Mouse (Mus musculus) G1E (cell line): ENCODE results near the gene Gzf1. TPM values are rescaled to one million over a fixed set of nuclear protein-coding genes. Genes with fewer than 3 reads are reported as not detected.

Source experiments
- ATAC-seq: 2 replicates; pipeline ENCODE4 v1.8.0; 2016; ENCODE audit warnings: mild to moderate bottlenecking; ENCODE audit not compliant: insufficient number of reproducible peaks, poor library complexity, low FRiP score, severe bottlenecking; ENCODE audit errors: extremely low read depth
- DNase-seq: peaks from one replicate; pipeline ENCODE4 v3.0.0; 2012; ENCODE audit warnings: low spot score
- H3K27me3 ChIP-seq: 2 replicates; pipeline ENCODE4 v1.6.1; 2012; ENCODE audit warnings: mild to moderate bottlenecking, low read length, inconsistent platforms; ENCODE audit not compliant: insufficient read depth
- H3K36me3 ChIP-seq: replicated peaks from 2 replicates; pipeline ENCODE3; 2012; ENCODE audit warnings: mild to moderate bottlenecking, inconsistent platforms
- H3K4me1 ChIP-seq: 2 replicates; pipeline ENCODE4 v1.6.1; 2012; ENCODE audit warnings: low read depth, low read length, inconsistent platforms, mixed read lengths; ENCODE audit not compliant: insufficient read depth
- H3K4me3 ChIP-seq: 2 replicates; pipeline ENCODE4 v1.5.1; 2012; ENCODE audit warnings: low read depth, mild to moderate bottlenecking, inconsistent platforms, low read length, moderate library complexity, mixed read lengths
- H3K9me3 ChIP-seq: replicated peaks from 2 replicates; pipeline ENCODE4 v1.6.1; 2012; ENCODE audit warnings: inconsistent platforms
- CTCF ChIP-seq: IDR thresholded peaks from 2 replicates; pipeline ENCODE4 v1.5.1; 2012; ENCODE audit warnings: low read depth, low read length, inconsistent platforms, mixed read lengths
- GATA1 ChIP-seq: IDR thresholded peaks from 2 replicates; pipeline ENCODE4 v1.6.1; 2012; ENCODE audit warnings: borderline replicate concordance, low read length, inconsistent platforms, mixed read lengths
- GATA2 ChIP-seq: IDR thresholded peaks from 2 replicates; pipeline ENCODE4 v1.6.1; 2012; ENCODE audit warnings: low read depth, low read length, inconsistent platforms, borderline replicate concordance
- POLR2AphosphoS5 ChIP-seq: IDR thresholded peaks from 2 replicates; pipeline ENCODE4 v1.6.1; 2012; ENCODE audit warnings: low read depth, low read length, inconsistent platforms; ENCODE audit not compliant: insufficient replicate concordance
- TAL1 ChIP-seq: conservative IDR thresholded peaks from 2 replicates; pipeline ENCODE4 v1.6.1; 2012; ENCODE audit warnings: low read depth, low read length, inconsistent platforms, mixed read lengths
- polyA plus RNA-seq: library from polyadenylated mRNA; stranded (reverse); fragments of >175 nt; gene quantifications from 2 replicates; pipeline ENCODE4 v1.2.3, GENCODE M21; 2012
- total RNA-seq, 2 experiments: library from RNA; stranded (forward) in 1 of 2; stranded (reverse) in 1 of 2; fragments of 200-1000 nt in 1 of 2; fragments of >200 nt in 1 of 2; fragmentation: Nextera tagmentation in 1 of 2; gene quantifications; 2 replicates each; pipeline ENCODE4 v1.2.3; 2014 to 2017

Gzf1 gene
- 20.9 and 28.4 TPM in 2 replicates for total RNA-seq (2014; fragmentation: Nextera tagmentation)
- 24.7 and 27.8 TPM in 2 replicates for total RNA-seq (2017)
- 12.0 and 18.8 TPM in 2 replicates for polyA plus RNA-seq

GRCm38 (mm10) chr2:148680775-148681291 lies at the start of gene Gzf1:
Gene Gzf1, plus strand, starts transcription at chr2:148681023.
- peak; percentile 94 for DNase-seq
- peak; percentile 83 for ATAC-seq
- Histone ChIP-seq H3K9me3 (no peaks in the 10 kb centered on the region), H3K4me1 (peaks cover 57% of the 10 kb centered on the region), H3K27me3 (no peaks in the 10 kb centered on the region), H3K4me3 (peak within 1 kb of the TSS; percentile 93), H3K36me3 (peaks cover 55% of the 10 kb centered on the region)
- no peak for TF ChIP-seq CTCF
- no peak for TF ChIP-seq GATA1
- no peak for TF ChIP-seq POLR2AphosphoS5
- TF ChIP-seq TAL1 = no peak
- no peak for TF ChIP-seq GATA2

- no peak for DNase-seq
- Histone ChIP-seq H3K4me1 (no peaks in the 10 kb centered on the region), H3K36me3 (no peaks in the 10 kb centered on the region), H3K9me3 (peaks cover 5% of the 10 kb centered on the region), H3K4me3 (no peak overlapping the region), H3K27me3 (no peaks in the 10 kb centered on the region)
- TF ChIP-seq CTCF = no peak
- no peak for TF ChIP-seq POLR2AphosphoS5
- TF ChIP-seq TAL1 = no peak
- no peak for TF ChIP-seq GATA1
- no peak for TF ChIP-seq GATA2
- no peak for ATAC-seq
Measured at GRCm38 (mm10) chr2:148631602-148632001, 49.2 kb upstream of the Gzf1 start.

GRCm38 (mm10) chr2:148634466-148634865 lies 46.4 kb upstream of the Gzf1 start:
- ATAC-seq (no peak), DNase-seq (no peak)
- Histone ChIP-seq H3K9me3 (no peaks in the 10 kb centered on the region), H3K36me3 (no peaks in the 10 kb centered on the region), H3K27me3 (no peaks in the 10 kb centered on the region), H3K4me3 (no peak overlapping the region), H3K4me1 (no peaks in the 10 kb centered on the region)
- no peak for TF ChIP-seq CTCF
- no peak for TF ChIP-seq TAL1
- TF ChIP-seq GATA2 = no peak
- TF ChIP-seq GATA1 = no peak
- TF ChIP-seq POLR2AphosphoS5 = no peak

GRCm38 (mm10) chr2:148642610-148643370 lies 38.0 kb upstream of the Gzf1 start:
- TF ChIP-seq CTCF (no peak), TAL1 (no peak), POLR2AphosphoS5 (no peak), GATA2 (no peak), GATA1 (no peak)
- Histone ChIP-seq H3K27me3 (no peaks in the 10 kb centered on the region), H3K4me1 (no peaks in the 10 kb centered on the region), H3K36me3 (no peaks in the 10 kb centered on the region), H3K4me3 (no peak overlapping the region), H3K9me3 (no peaks in the 10 kb centered on the region)
- DNase-seq = no peak
- no peak for ATAC-seq

- H3K27me3 ChIP-seq = no peaks in the 10 kb centered on the region
- H3K4me1 ChIP-seq = no peaks in the 10 kb centered on the region
- no peak for ATAC-seq
- no peak overlapping the region for H3K4me3 ChIP-seq
- no peaks in the 10 kb centered on the region for H3K9me3 ChIP-seq
- TF ChIP-seq POLR2AphosphoS5 = no peak
- TF ChIP-seq TAL1 = no peak
- TF ChIP-seq GATA2 = no peak
- no peak for TF ChIP-seq CTCF
- TF ChIP-seq GATA1 = no peak
- H3K36me3 ChIP-seq = no peaks in the 10 kb centered on the region
- no peak for DNase-seq
Measured at GRCm38 (mm10) chr2:148644421-148645000, 36.3 kb upstream of the Gzf1 start.

- no peaks in the 10 kb centered on the region for H3K4me1 ChIP-seq
- H3K36me3 ChIP-seq = no peaks in the 10 kb centered on the region
- H3K27me3 ChIP-seq = no peaks in the 10 kb centered on the region
- no peaks in the 10 kb centered on the region for H3K9me3 ChIP-seq
- ATAC-seq = no peak
- TF ChIP-seq CTCF = no peak
- no peak for TF ChIP-seq GATA2
- TF ChIP-seq POLR2AphosphoS5 = no peak
- TF ChIP-seq GATA1 = no peak
- no peak for TF ChIP-seq TAL1
- no peak overlapping the region for H3K4me3 ChIP-seq
- no peak for DNase-seq
Measured at GRCm38 (mm10) chr2:148650587-148651357, 30.1 kb upstream of the Gzf1 start.
